Mouse (Mus musculus) kidney, embryonic 14.5 days (tissue): ENCODE measurements at regions not wholly inside any gene's neighbourhood (a gene's known extent, or its start where the extent isn't known, plus 50 kb on each side); places are given as distances from the start of the nearest gene placed in this dataset.

Experiments used
- ATAC-seq: fragments of 200-750 bp; cut with Nextera tagmentation; 2 replicates; pipeline ENCODE4 v1.8.0; 2017; ENCODE audit warnings: moderate number of reproducible peaks, mild to moderate bottlenecking, moderate TSS enrichment, moderate library complexity; ENCODE audit not compliant: low FRiP score, low TSS enrichment
- H3K27ac ChIP-seq: fragments of 300-500 bp; sonication (generic); 2 replicates; pipeline ENCODE4 v1.5.1; 2014; ENCODE audit warnings: low read depth, mild to moderate bottlenecking, low read length, moderate library complexity, mixed read lengths
- H3K27me3 ChIP-seq: fragments of 300-500 bp; sonication (generic); 2 replicates; pipeline ENCODE4 v1.6.1; 2014; ENCODE audit warnings: mild to moderate bottlenecking, low read length; ENCODE audit not compliant: control insufficient read depth, insufficient read depth
- H3K36me3 ChIP-seq: fragments of 300-500 bp; sonication (generic); 2 replicates; pipeline ENCODE4 v1.6.1; 2014; ENCODE audit warnings: low read length, mixed read lengths; ENCODE audit not compliant: control insufficient read depth, insufficient read depth
- H3K4me1 ChIP-seq: fragments of 300-500 bp; sonication (generic); 2 replicates; pipeline ENCODE4 v1.6.1; 2014; ENCODE audit warnings: low read length, mixed read lengths; ENCODE audit not compliant: control insufficient read depth, insufficient read depth
- H3K4me2 ChIP-seq: fragments of 300-500 bp; sonication (generic); replicated peaks from 2 replicates; pipeline ENCODE4 v1.6.1; 2014; ENCODE audit warnings: low read depth, mild to moderate bottlenecking, low read length
- H3K4me3 ChIP-seq: fragments of 300-500 bp; sonication (generic); 2 replicates; pipeline ENCODE4 v1.5.1; 2014; ENCODE audit warnings: mild to moderate bottlenecking, low read length
- H3K9ac ChIP-seq: fragments of 300-500 bp; sonication (generic); 2 replicates; pipeline ENCODE4 v1.6.1; 2014; ENCODE audit warnings: low read depth, mild to moderate bottlenecking, low read length, moderate library complexity
- H3K9me3 ChIP-seq: fragments of 300-500 bp; sonication (generic); 2 replicates; pipeline ENCODE4 v1.6.1; 2016; ENCODE audit warnings: low read length; ENCODE audit not compliant: control insufficient read depth
- WGBS: fragments of 180-500 bp; shearing (Covaris S2); extraction: QIAGEN DNeasy Blood & Tissue Kit; methylation state at CpG from one replicate; pipeline ENCODE4 v1.1.7; 2014; 5-methylcytosine and 5-hydroxymethylcytosine counted together

GRCm38 (mm10) chr11:31542635-31543219, 129.0 kb downstream of the Bod1 start:
- Histone ChIP-seq H3K4me1 (no peaks in the 10 kb centered on the region), H3K4me2 (no peak overlapping the region), H3K9me3 (no peaks in the 10 kb centered on the region), H3K27me3 (no peaks in the 10 kb centered on the region), H3K36me3 (no peaks in the 10 kb centered on the region), H3K27ac (no peak overlapping the region), H3K9ac (no peak overlapping the region), H3K4me3 (no peak overlapping the region)
- ATAC-seq: no peak
- WGBS: 80% methylated on average over 8 of the region's 8 CpGs

DNA sequence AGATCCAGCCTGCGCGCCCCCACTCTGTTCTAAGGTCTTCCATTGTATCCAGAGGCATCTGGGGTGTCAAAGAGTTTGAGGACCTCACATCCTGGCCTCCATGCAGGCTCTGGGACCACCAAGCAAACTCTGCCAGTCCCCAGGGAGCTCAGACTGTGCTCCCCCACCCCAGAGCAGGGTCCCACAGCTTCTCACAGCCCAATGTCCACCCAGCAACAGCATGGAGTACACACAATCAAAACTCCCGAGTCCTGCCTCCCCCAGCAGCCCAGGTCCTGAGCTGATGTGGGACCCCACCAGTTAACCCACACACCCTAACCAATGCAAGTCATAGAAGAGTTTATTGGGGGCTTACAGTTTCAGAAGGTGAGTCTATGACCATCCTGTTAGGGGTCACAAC, 130.3 kb downstream of the Bod1 start:
- no peaks in the 10 kb centered on the region for H3K36me3 ChIP-seq
- WGBS: 88% methylated on average over 3 of the region's 3 CpGs
- H3K4me3 ChIP-seq: no peak overlapping the region
- no peaks in the 10 kb centered on the region for H3K27me3 ChIP-seq
- H3K4me2 ChIP-seq: no peak overlapping the region
- H3K4me1 ChIP-seq: no peaks in the 10 kb centered on the region
- no peak overlapping the region for H3K27ac ChIP-seq
- no peaks in the 10 kb centered on the region for H3K9me3 ChIP-seq
- no peak overlapping the region for H3K9ac ChIP-seq
- no peak for ATAC-seq

DNA sequence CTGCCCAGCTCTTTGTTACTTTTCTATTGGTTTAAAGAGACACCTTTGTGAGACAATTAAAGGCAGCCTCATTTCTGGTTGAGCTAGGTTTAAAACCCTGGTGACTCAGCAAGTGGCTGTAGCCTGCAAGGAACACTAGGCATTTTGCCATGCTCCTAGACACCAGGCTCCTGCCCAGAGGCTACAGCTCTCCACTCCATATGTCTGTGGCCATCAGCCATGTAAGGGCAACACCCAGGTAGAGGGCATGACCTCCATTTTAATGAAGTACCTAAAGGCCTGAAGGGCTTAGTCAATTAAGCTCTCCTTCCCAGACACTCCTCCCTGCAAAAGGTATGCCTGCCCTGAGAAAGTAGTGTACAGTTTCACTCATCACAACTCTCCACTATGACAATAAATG, 130.9 kb downstream of the Bod1 start:
- H3K4me1 ChIP-seq: no peaks in the 10 kb centered on the region
- no peaks in the 10 kb centered on the region for H3K36me3 ChIP-seq
- H3K9me3 ChIP-seq: no peaks in the 10 kb centered on the region
- no peak overlapping the region for H3K4me2 ChIP-seq
- H3K27me3 ChIP-seq: no peaks in the 10 kb centered on the region
- ATAC-seq: no peak
- H3K9ac ChIP-seq: no peak overlapping the region
- no peak overlapping the region for H3K27ac ChIP-seq
- H3K4me3 ChIP-seq: no peak overlapping the region

GRCm38 (mm10) chr11:31531416-31531815, 140.3 kb downstream of the Bod1 start:
- no peak for ATAC-seq
- Histone ChIP-seq H3K27me3 (no peaks in the 10 kb centered on the region), H3K9me3 (no peaks in the 10 kb centered on the region), H3K4me2 (no peak overlapping the region), H3K27ac (no peak overlapping the region), H3K4me3 (no peak overlapping the region), H3K4me1 (no peaks in the 10 kb centered on the region), H3K36me3 (no peaks in the 10 kb centered on the region), H3K9ac (no peak overlapping the region)
- 92% methylated on average over 2 of the region's 2 CpGs for WGBS

GRCm38 (mm10) chr11:31530851-31531250, 140.8 kb downstream of the Bod1 start:
- Histone ChIP-seq H3K9me3 (no peaks in the 10 kb centered on the region), H3K4me3 (no peak overlapping the region), H3K4me2 (no peak overlapping the region), H3K27me3 (no peaks in the 10 kb centered on the region), H3K36me3 (no peaks in the 10 kb centered on the region), H3K4me1 (no peaks in the 10 kb centered on the region), H3K27ac (no peak overlapping the region), H3K9ac (no peak overlapping the region)
- 67% methylated on average over 3 of the region's 3 CpGs for WGBS
- ATAC-seq: no peak

DNA sequence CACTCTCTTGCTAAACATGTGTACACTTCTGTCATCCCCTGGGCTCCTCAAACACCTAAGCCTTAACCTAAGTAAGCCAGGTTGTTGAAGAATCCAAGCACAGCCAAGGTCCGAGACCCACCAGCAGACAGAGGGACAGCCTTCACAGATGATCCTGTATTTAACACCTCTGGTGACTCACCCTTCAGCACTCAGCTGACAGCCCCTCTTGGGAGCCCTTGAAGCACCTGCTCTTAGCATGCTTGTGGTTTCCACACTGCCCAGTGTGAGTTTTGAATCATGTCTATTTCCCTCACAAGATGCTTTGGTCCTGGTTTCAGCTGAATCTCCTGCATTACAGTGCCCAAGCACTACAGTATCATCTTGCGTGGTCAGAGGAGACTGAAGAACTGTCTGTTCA, 142.0 kb downstream of the Bod1 start:
- no peak for ATAC-seq
- 89% methylated on average over 2 of the region's 2 CpGs for WGBS

DNA sequence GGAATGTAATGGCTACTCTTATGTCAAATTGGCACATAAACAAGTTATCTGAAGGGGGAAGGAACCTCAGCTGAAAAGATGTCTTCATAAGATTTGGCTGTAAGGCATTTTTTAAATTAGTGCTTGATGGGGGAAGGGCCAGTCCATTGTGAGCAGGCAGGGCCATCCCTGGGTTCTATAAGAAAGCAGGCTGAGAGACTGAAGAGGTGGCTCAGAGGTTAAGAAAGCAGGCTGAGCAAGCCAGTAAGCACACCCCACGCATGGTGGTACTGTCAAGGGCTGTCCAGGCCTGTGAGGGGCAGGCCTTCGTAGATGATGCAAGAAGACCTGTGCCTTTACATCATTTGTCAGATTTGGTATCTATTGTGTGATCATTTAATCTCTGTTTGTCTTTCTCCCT, 147.0 kb downstream of the Bod1 start:
- no peak overlapping the region for H3K4me2 ChIP-seq
- H3K4me1 ChIP-seq: no peaks in the 10 kb centered on the region
- no peak overlapping the region for H3K4me3 ChIP-seq
- H3K9me3 ChIP-seq: no peaks in the 10 kb centered on the region
- no peaks in the 10 kb centered on the region for H3K36me3 ChIP-seq
- no peak for ATAC-seq
- H3K27me3 ChIP-seq: no peaks in the 10 kb centered on the region
- no peak overlapping the region for H3K9ac ChIP-seq
- 63% methylated on average over 2 of the region's 2 CpGs for WGBS
- H3K27ac ChIP-seq: no peak overlapping the region

More for the DNA sequence above, 142.0 kb downstream of the Bod1 start:
- no peak overlapping the region for H3K27ac ChIP-seq
- no peak overlapping the region for H3K4me3 ChIP-seq
- no peak overlapping the region for H3K9ac ChIP-seq
- H3K4me1 ChIP-seq: no peaks in the 10 kb centered on the region
- H3K27me3 ChIP-seq: no peaks in the 10 kb centered on the region
- H3K4me2 ChIP-seq: no peak overlapping the region
- H3K36me3 ChIP-seq: no peaks in the 10 kb centered on the region
- no peaks in the 10 kb centered on the region for H3K9me3 ChIP-seq

- no peaks in the 10 kb centered on the region for H3K9me3 ChIP-seq
- H3K36me3 ChIP-seq: no peaks in the 10 kb centered on the region
- H3K27ac ChIP-seq: no peak overlapping the region
- WGBS: 83% methylated on average over 2 of the region's 2 CpGs
- H3K4me2 ChIP-seq: no peak overlapping the region
- no peaks in the 10 kb centered on the region for H3K4me1 ChIP-seq
- no peak for ATAC-seq
- H3K9ac ChIP-seq: no peak overlapping the region
- no peak overlapping the region for H3K4me3 ChIP-seq
- no peaks in the 10 kb centered on the region for H3K27me3 ChIP-seq
Observed at GRCm38 (mm10) chr11:31524065-31524618, 147.5 kb downstream of the Bod1 start.

- no peak overlapping the region for H3K4me2 ChIP-seq
- ATAC-seq: no peak
- H3K27me3 ChIP-seq: no peaks in the 10 kb centered on the region
- 73% methylated on average over 2 of the region's 2 CpGs for WGBS
- no peak overlapping the region for H3K9ac ChIP-seq
- H3K4me3 ChIP-seq: no peak overlapping the region
- H3K9me3 ChIP-seq: no peaks in the 10 kb centered on the region
- H3K4me1 ChIP-seq: no peaks in the 10 kb centered on the region
- no peaks in the 10 kb centered on the region for H3K36me3 ChIP-seq
- H3K27ac ChIP-seq: no peak overlapping the region
Observed at GRCm38 (mm10) chr11:31522127-31522526, 149.6 kb downstream of the Bod1 start.
